Mouse (Mus musculus): ENCODE results near the gene Atp5b.
A peak's percentile ranks its signal among the peaks of the same experiment; 100 is the strongest.
"Not testable (repeated sequence)": the region's sequence is repeated elsewhere in the genome, so short reads cannot be mapped to it uniquely, and the experiment has no call there.

Atp5b gene

GRCm38 (mm10) chr10:128082880-128083421 is at the start of gene Atp5b:
Gene Atp5b (plus strand): TSS chr10:128083273.
- DNase-seq (ENCODE audit: low spot score in 2 of 2): peak; percentile 99 to 100

GRCm38 (mm10) chr10:128036746-128037425 is 46.2 kb upstream of the Atp5b start:
- peak in 1 of 2 experiments; percentile 40 for DNase-seq (ENCODE audit: low spot score in 2 of 2)

GRCm38 (mm10) chr10:128037921-128038320 is 45.2 kb upstream of the Atp5b start:
- DNase-seq (ENCODE audit: low spot score in 2 of 2): no peak

GRCm38 (mm10) chr10:128039167-128039566 is 43.9 kb upstream of the Atp5b start:
- no peak for DNase-seq (ENCODE audit: low spot score in 2 of 2)

- DNase-seq (ENCODE audit: low spot score in 2 of 2): no peak
Observed at GRCm38 (mm10) chr10:128039858-128040257, 43.2 kb upstream of the Atp5b start.

- DNase-seq (ENCODE audit: low spot score in 2 of 2): no peak
Observed at GRCm38 (mm10) chr10:128040293-128040692, 42.8 kb upstream of the Atp5b start.

GRCm38 (mm10) chr10:128041636-128042035 is 41.4 kb upstream of the Atp5b start:
- no peak for DNase-seq (ENCODE audit: low spot score in 2 of 2)

GRCm38 (mm10) chr10:128042466-128042865 is 40.6 kb upstream of the Atp5b start:
- no peak for DNase-seq (ENCODE audit: low spot score in 2 of 2)

- DNase-seq (ENCODE audit: low spot score in 2 of 2): no peak
Observed at GRCm38 (mm10) chr10:128043041-128043835, 39.8 kb upstream of the Atp5b start.

GRCm38 (mm10) chr10:128048157-128048556 is 34.9 kb upstream of the Atp5b start:
- DNase-seq (ENCODE audit: low spot score in 2 of 2): no peak

- DNase-seq (ENCODE audit: low spot score in 2 of 2): no peak
Observed at GRCm38 (mm10) chr10:128049741-128050140, 33.3 kb upstream of the Atp5b start.

- DNase-seq (ENCODE audit: low spot score in 2 of 2): no peak
Observed at GRCm38 (mm10) chr10:128050355-128050754, 32.7 kb upstream of the Atp5b start.

GRCm38 (mm10) chr10:128051589-128051988 is 31.5 kb upstream of the Atp5b start:
- DNase-seq (ENCODE audit: low spot score in 2 of 2): no peak

GRCm38 (mm10) chr10:128052136-128052535 is 30.9 kb upstream of the Atp5b start:
- DNase-seq (ENCODE audit: low spot score in 2 of 2): not testable (repeated sequence)

GRCm38 (mm10) chr10:128053001-128053400 is 30.1 kb upstream of the Atp5b start:
- DNase-seq (ENCODE audit: low spot score in 2 of 2): no peak

GRCm38 (mm10) chr10:128058184-128058583 is 24.9 kb upstream of the Atp5b start:
- DNase-seq (ENCODE audit: low spot score in 2 of 2): no peak

- DNase-seq (ENCODE audit: low spot score in 2 of 2): peak; percentile 92 to 96
Observed at GRCm38 (mm10) chr10:128058601-128059151, 24.4 kb upstream of the Atp5b start, which contains the start of gene Ptges3. Gene Ptges3 (plus strand): TSS chr10:128058954.

GRCm38 (mm10) chr10:128059207-128059981 is 23.7 kb upstream of the Atp5b start:
- DNase-seq (ENCODE audit: low spot score in 2 of 2): peak in 1 of 2 experiments; percentile 30

GRCm38 (mm10) chr10:128061109-128061508 is 22.0 kb upstream of the Atp5b start:
- DNase-seq (ENCODE audit: low spot score in 2 of 2): no peak

GRCm38 (mm10) chr10:128062221-128062989 is 20.7 kb upstream of the Atp5b start:
- no peak for DNase-seq (ENCODE audit: low spot score in 2 of 2)

- no peak for DNase-seq (ENCODE audit: low spot score in 2 of 2)
Observed at GRCm38 (mm10) chr10:128066072-128066471, 17.0 kb upstream of the Atp5b start.

Measured in left cerebral cortex, adult 9 months (tissue).